Mouse (Mus musculus) forebrain, embryonic 16.5 days (tissue): Measurements from ENCODE around the gene Ascc2. TPM values are rescaled to one million over a fixed set of nuclear protein-coding genes. Genes with fewer than 3 reads are reported as not detected.

Experiments used
- ATAC-seq: fragments of 200-750 bp; cut with Nextera tagmentation; 2 replicates; pipeline ENCODE4 v1.8.0; 2017; ENCODE audit warnings: mild to moderate bottlenecking, moderate library complexity
- H3K27ac ChIP-seq: fragments of 300-500 bp; sonication (generic); 2 replicates; pipeline ENCODE4 v1.5.1; 2014; ENCODE audit warnings: low read length, control low read depth
- H3K27me3 ChIP-seq: fragments of 300-500 bp; sonication (generic); replicated peaks from 2 replicates; pipeline ENCODE4 v1.6.1; 2014; ENCODE audit warnings: low read length; ENCODE audit not compliant: control insufficient read depth, insufficient read depth
- H3K36me3 ChIP-seq: fragments of 300-500 bp; sonication (generic); 2 replicates; pipeline ENCODE4 v1.6.1; 2014; ENCODE audit not compliant: control insufficient read depth, insufficient read depth
- H3K4me1 ChIP-seq: fragments of 300-500 bp; sonication (generic); replicated peaks from 2 replicates; pipeline ENCODE4 v1.6.1; 2014; ENCODE audit warnings: low read length; ENCODE audit not compliant: control insufficient read depth, insufficient read depth
- H3K4me2 ChIP-seq: fragments of 300-500 bp; sonication (generic); 2 replicates; pipeline ENCODE4 v1.6.1; 2014; ENCODE audit warnings: mild to moderate bottlenecking, low read length, control low read depth
- H3K4me3 ChIP-seq: fragments of 300-500 bp; sonication (generic); replicated peaks from 2 replicates; pipeline ENCODE4 v1.5.1; 2014; ENCODE audit warnings: mild to moderate bottlenecking, low read length, control low read depth
- H3K9ac ChIP-seq: fragments of 300-500 bp; sonication (generic); replicated peaks from 2 replicates; pipeline ENCODE4 v1.6.1; 2014; ENCODE audit warnings: low read depth, low read length, control low read depth
- H3K9me3 ChIP-seq: fragments of 300-500 bp; sonication (generic); 2 replicates; pipeline ENCODE4 v1.6.1; 2016; ENCODE audit warnings: low read length; ENCODE audit not compliant: control insufficient read depth
- WGBS: fragments of 180-500 bp; shearing (Covaris S2); extraction: QIAGEN DNeasy Blood & Tissue Kit; methylation state at CpG from one replicate; pipeline ENCODE4 v1.1.7; 2014; 5-methylcytosine and 5-hydroxymethylcytosine counted together
- polyA plus RNA-seq: library from polyadenylated mRNA; unstranded; fragments of >200 nt; fragmentation: Nextera tagmentation; extraction: Ambion mirVana; gene quantifications from 2 replicates; pipeline ENCODE4 v1.2.1, GENCODE M21; 2015

The Ascc2 gene
- polyA plus RNA-seq, 1 experiment from 2014 or later, result 27.3 TPM

DNA sequence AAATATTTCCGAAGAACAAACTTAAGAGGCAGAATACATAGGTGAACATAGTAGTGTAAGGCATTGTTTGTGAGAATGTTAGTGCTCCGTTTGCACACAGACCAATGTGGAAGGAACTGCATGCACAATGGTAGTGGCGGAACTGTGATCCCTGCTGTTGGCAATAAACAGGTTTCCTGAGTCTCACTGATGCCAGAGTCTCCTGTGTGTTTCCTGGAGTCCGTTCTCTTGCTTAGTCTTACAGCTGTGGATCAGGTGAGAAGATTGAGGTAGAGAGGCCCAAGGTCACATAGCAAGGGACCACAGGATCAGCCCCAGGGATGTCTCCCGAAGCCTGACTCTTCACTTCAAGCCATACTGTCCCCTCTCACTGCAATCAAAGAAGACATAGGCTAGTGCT lies 48.0 kb downstream of the Ascc2 start:
- no peaks in the 10 kb centered on the region for H3K27me3 ChIP-seq
- no peak overlapping the region for H3K9ac ChIP-seq
- H3K27ac ChIP-seq, result no peak overlapping the region
- H3K4me2 ChIP-seq, result no peak overlapping the region
- H3K4me1 ChIP-seq, result no peaks in the 10 kb centered on the region
- no peaks in the 10 kb centered on the region for H3K9me3 ChIP-seq
- no peak overlapping the region for H3K4me3 ChIP-seq
- H3K36me3 ChIP-seq, result peaks cover 16% of the 10 kb centered on the region
- no peak for ATAC-seq
- WGBS, result 86% methylated on average over 5 of the region's 5 CpGs

DNA sequence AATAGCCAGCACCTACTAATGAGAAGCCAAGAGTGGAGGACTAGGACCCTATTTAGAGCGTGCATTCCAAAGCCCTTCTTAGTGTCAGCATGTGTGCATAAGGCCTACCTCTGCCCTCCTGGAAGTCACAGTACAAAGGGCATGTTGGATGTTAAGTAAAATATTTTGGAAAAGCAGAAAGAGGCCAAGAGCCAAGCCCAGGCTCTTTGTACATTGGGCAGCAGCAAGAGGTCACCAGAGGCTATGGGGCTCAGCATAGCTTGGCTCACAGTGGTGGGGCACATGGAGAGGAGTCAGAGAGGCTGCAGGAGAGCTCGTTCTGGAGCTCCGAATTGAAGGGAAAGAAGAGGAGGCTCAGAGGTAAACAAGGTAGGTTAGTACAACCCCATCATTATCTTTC lies 49.5 kb downstream of the Ascc2 start:
- WGBS, result 83% methylated on average over 3 of the region's 3 CpGs
- H3K9ac ChIP-seq, result no peak overlapping the region
- ATAC-seq, result no peak
- H3K36me3 ChIP-seq, result peaks cover 8% of the 10 kb centered on the region
- no peaks in the 10 kb centered on the region for H3K9me3 ChIP-seq
- H3K4me2 ChIP-seq, result no peak overlapping the region
- no peak overlapping the region for H3K4me3 ChIP-seq
- no peak overlapping the region for H3K27ac ChIP-seq
- no peaks in the 10 kb centered on the region for H3K27me3 ChIP-seq
- H3K4me1 ChIP-seq, result no peaks in the 10 kb centered on the region; the same call in 1 of the 2 replicates

GRCm38 (mm10) chr11:4687874-4688273 lies 50.3 kb downstream of the Ascc2 start:
- Histone ChIP-seq H3K36me3 (peaks cover 6% of the 10 kb centered on the region), H3K27ac (no peak overlapping the region)
- 82% methylated on average over 3 of the region's 3 CpGs for WGBS

GRCm38 (mm10) chr11:4688632-4689380 lies 51.3 kb downstream of the Ascc2 start:
- WGBS, result 69% methylated on average over 11 of the region's 11 CpGs
- H3K27ac ChIP-seq, result no peak overlapping the region
- no peaks in the 10 kb centered on the region for H3K9me3 ChIP-seq
- H3K27me3 ChIP-seq, result no peaks in the 10 kb centered on the region
- H3K9ac ChIP-seq, result no peak overlapping the region
- H3K4me3 ChIP-seq, result no peak overlapping the region
- no peaks in the 10 kb centered on the region for H3K36me3 ChIP-seq
- no peaks in the 10 kb centered on the region; the same call in 1 of the 2 replicates for H3K4me1 ChIP-seq
- H3K4me2 ChIP-seq, result no peak overlapping the region
- ATAC-seq, result no peak

More at GRCm38 (mm10) chr11:4687874-4688273, 50.3 kb downstream of the Ascc2 start:
- H3K9me3 ChIP-seq, result no peaks in the 10 kb centered on the region
- no peaks in the 10 kb centered on the region; the same call in 1 of the 2 replicates for H3K4me1 ChIP-seq
- no peak overlapping the region for H3K9ac ChIP-seq
- ATAC-seq, result no peak
- H3K4me2 ChIP-seq, result no peak overlapping the region
- no peak overlapping the region for H3K4me3 ChIP-seq
- H3K27me3 ChIP-seq, result no peaks in the 10 kb centered on the region

DNA sequence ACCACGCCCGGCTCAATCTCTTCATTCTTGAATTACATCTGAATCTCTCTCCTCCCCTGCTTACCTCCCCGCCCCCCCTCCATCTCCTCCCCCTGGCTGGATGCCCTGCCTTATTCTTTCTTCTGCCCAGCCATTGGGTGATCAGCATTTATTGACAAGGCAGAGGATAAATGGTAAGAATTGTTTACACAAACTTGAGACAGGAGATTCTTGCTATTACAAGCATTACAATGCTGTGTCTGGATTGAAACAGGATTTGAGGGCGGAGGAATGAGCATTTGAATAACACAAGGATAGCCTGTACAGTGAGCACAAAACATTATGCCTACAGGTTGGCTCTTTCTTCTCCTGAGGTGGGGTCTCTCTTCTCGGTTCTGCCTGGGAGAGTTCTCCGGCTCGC lies 52.8 kb downstream of the Ascc2 start:
- WGBS, result 77% methylated on average over 7 of the region's 7 CpGs
- H3K9ac ChIP-seq, result no peak overlapping the region
- no peaks in the 10 kb centered on the region for H3K36me3 ChIP-seq
- no peak overlapping the region for H3K4me2 ChIP-seq
- H3K4me3 ChIP-seq, result no peak overlapping the region
- H3K27me3 ChIP-seq, result no peaks in the 10 kb centered on the region
- H3K4me1 ChIP-seq, result no peaks in the 10 kb centered on the region; the same call in 1 of the 2 replicates
- ATAC-seq, result no peak
- no peaks in the 10 kb centered on the region for H3K9me3 ChIP-seq
- H3K27ac ChIP-seq, result no peak overlapping the region

DNA sequence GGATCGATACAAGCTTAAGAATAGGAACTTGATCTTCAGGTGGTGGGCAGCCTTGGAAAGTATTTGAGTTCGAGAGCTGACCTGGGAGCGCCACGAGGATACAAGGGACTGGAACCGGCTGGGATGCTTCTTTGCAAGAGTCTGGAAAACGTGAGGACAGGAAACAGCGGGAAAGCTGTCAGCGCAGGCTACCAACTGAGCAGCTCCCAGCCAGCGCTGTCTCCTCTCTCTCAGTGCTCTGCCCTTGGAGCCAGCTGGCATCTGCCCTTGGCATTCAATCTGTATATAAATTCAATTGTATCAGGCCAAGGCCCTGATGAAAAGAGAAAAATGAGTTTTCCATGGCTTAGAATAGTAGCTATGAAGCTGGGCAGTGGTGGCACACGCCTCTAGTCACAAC lies 53.7 kb downstream of the Ascc2 start:
- H3K4me3 ChIP-seq, result no peak overlapping the region
- no peaks in the 10 kb centered on the region for H3K27me3 ChIP-seq
- no peak overlapping the region for H3K27ac ChIP-seq
- H3K9me3 ChIP-seq, result no peaks in the 10 kb centered on the region
- no peaks in the 10 kb centered on the region; the same call in 1 of the 2 replicates for H3K4me1 ChIP-seq
- H3K9ac ChIP-seq, result no peak overlapping the region
- no peak overlapping the region for H3K4me2 ChIP-seq
- 56% methylated on average over 10 of the region's 10 CpGs for WGBS
- ATAC-seq, result no peak
- no peaks in the 10 kb centered on the region for H3K36me3 ChIP-seq

GRCm38 (mm10) chr11:4692162-4692561 lies 54.6 kb downstream of the Ascc2 start:
- no peaks in the 10 kb centered on the region for H3K9me3 ChIP-seq
- ATAC-seq, result no peak
- no peaks in the 10 kb centered on the region; the same call in 1 of the 2 replicates for H3K4me1 ChIP-seq
- WGBS, result 88% methylated on average over 11 of the region's 11 CpGs
- H3K36me3 ChIP-seq, result no peaks in the 10 kb centered on the region
- H3K4me3 ChIP-seq, result no peak overlapping the region
- H3K27ac ChIP-seq, result no peak overlapping the region
- H3K4me2 ChIP-seq, result no peak overlapping the region
- no peaks in the 10 kb centered on the region for H3K27me3 ChIP-seq
- no peak overlapping the region for H3K9ac ChIP-seq

- Histone ChIP-seq H3K4me1 (0 out of 2 replicates have a peak, but pooled peaks cover 1% of the 10 kb centered on the region), H3K36me3 (0 out of 2 replicates have a peak, but pooled peaks cover 10% of the 10 kb centered on the region), H3K27ac (no peak overlapping the region), H3K9ac (no peak overlapping the region), H3K9me3 (no peaks in the 10 kb centered on the region), H3K4me3 (no peak overlapping the region), H3K4me2 (no peak overlapping the region), H3K27me3 (no peaks in the 10 kb centered on the region)
- no peak for ATAC-seq
- 59% methylated on average over 7 of the region's 7 CpGs for WGBS
Observed at GRCm38 (mm10) chr11:4697043-4697983, 59.8 kb downstream of the Ascc2 start.

GRCm38 (mm10) chr11:4700726-4701125 lies 63.2 kb downstream of the Ascc2 start:
- 0 out of 2 replicates have a peak, but pooled peaks cover 10% of the 10 kb centered on the region for H3K36me3 ChIP-seq
- no peak overlapping the region for H3K27ac ChIP-seq
- ATAC-seq, result no peak
- no peak overlapping the region for H3K4me3 ChIP-seq
- H3K9ac ChIP-seq, result no peak overlapping the region
- H3K9me3 ChIP-seq, result no peaks in the 10 kb centered on the region
- H3K4me1 ChIP-seq, result peaks cover 20% of the 10 kb centered on the region
- no peaks in the 10 kb centered on the region for H3K27me3 ChIP-seq
- WGBS, result 91% methylated on average over 8 of the region's 8 CpGs
- H3K4me2 ChIP-seq, result no peak overlapping the region
